Mouse (Mus musculus) embryonic facial prominence, embryonic 10.5 days (tissue): Measurements from ENCODE around the gene Pml. TPM values are rescaled to one million over a fixed set of nuclear protein-coding genes. Genes with fewer than 3 reads are reported as not detected.

ENCODE experiments used
- DNase-seq: peaks from one replicate; pipeline ENCODE4 v3.0.0-alpha.2; 2017; ENCODE audit warnings: low spot score
- H3K27ac ChIP-seq: fragments of 300-500 bp; sonication (generic); replicated peaks from 2 replicates; pipeline ENCODE4 v1.5.1; 2016; ENCODE audit warnings: mild to moderate bottlenecking
- H3K27me3 ChIP-seq: fragments of 300-500 bp; sonication (generic); replicated peaks from 2 replicates; pipeline ENCODE4 v1.6.1; 2016; ENCODE audit warnings: low read depth, mild to moderate bottlenecking; ENCODE audit not compliant: poor library complexity, severe bottlenecking
- H3K36me3 ChIP-seq: fragments of 300-500 bp; sonication (generic); replicated peaks from 2 replicates; pipeline ENCODE4 v1.6.1; 2016; ENCODE audit warnings: mild to moderate bottlenecking, moderate library complexity
- H3K4me1 ChIP-seq: fragments of 300-500 bp; sonication (generic); 2 replicates; pipeline ENCODE4 v1.6.1; 2016
- H3K4me3 ChIP-seq: fragments of 300-500 bp; sonication (generic); 2 replicates; pipeline ENCODE4 v1.5.1; 2016; ENCODE audit warnings: mild to moderate bottlenecking, moderate library complexity
- H3K9me3 ChIP-seq: fragments of 300-500 bp; sonication (generic); 2 replicates; pipeline ENCODE4 v1.6.1; 2016; ENCODE audit warnings: mild to moderate bottlenecking
- WGBS: fragments of 180-500 bp; shearing (Covaris S2); methylation state at CpG from one replicate; pipeline ENCODE4 v1.1.7; 2016; 5-methylcytosine and 5-hydroxymethylcytosine counted together
- polyA plus RNA-seq: library from polyadenylated mRNA; unstranded; fragments of >200 nt; fragmentation: Nextera tagmentation; extraction: Ambion mirVana; gene quantifications from 2 replicates; pipeline ENCODE4 v1.2.1, GENCODE M21; 2016

Gene Pml
- polyA plus RNA-seq, 1 experiment from 2014 or later, result 17.6 TPM

DNA sequence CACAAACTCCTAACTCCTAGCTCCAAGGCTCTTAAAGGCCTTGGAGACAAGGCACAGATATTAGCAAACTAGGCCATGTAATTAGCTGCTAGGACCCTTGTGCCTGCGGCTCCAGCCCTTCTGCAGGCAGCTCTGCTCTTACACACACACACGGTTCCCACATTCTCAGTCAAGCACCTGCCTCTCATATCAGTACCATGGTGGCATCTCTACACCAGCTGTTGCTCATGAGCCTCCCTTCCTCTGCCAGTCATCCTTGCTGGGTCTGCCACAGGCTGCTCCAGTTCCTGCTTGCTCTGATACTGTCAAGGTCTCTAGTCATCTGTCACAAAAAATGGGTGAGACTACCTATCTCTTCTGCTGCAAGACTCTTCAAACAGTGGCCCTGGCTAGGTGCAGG, 25.2 kb downstream of the Pml start:
- 82% methylated on average over 2 of the region's 2 CpGs for WGBS
- no peaks in the 10 kb centered on the region for H3K4me1 ChIP-seq
- no peak for DNase-seq
- H3K4me3 ChIP-seq, result no peak overlapping the region
- no peak overlapping the region for H3K27ac ChIP-seq
- H3K36me3 ChIP-seq, result peaks cover 80% of the 10 kb centered on the region
- H3K9me3 ChIP-seq, result no peaks in the 10 kb centered on the region
- H3K27me3 ChIP-seq, result no peaks in the 10 kb centered on the region

DNA sequence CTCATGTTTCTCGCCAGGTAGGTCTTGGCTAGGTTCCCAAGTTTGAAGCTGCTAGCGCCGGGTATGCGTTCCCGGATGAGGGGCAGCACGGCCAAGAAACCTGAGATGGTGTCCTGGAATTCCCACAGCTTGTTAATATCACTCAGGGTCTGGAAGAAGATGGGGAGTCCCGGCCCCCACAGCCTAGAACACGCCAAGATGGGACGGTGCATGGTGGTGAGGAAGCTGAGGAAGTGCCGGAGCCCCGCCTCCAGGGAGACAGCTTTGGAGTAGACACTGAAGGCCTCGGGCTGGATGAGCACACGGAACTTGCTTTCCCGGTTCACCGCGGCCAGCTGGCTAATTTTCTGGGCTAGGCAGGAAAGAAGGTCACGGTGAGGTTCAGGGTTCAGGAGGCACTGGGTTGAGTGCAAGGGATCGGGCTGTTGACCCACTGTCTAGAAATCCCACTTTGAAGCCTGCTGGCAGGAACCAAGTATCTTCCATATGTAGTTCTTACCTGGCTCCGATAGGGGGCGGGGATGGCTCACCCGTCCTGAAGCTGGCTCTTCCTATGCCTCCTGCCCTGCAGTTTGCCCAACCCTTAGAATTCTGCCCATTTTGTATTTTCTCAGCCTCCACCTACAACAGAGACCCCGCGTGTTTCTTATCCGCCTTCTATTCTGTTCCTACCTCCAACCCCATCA, 29.2 kb downstream of the Pml start:
- 66% methylated on average over 24 of the region's 24 CpGs for WGBS
- H3K36me3 ChIP-seq, result peaks cover 49% of the 10 kb centered on the region
- peaks cover 14% of the 10 kb centered on the region for H3K4me1 ChIP-seq

DNA sequence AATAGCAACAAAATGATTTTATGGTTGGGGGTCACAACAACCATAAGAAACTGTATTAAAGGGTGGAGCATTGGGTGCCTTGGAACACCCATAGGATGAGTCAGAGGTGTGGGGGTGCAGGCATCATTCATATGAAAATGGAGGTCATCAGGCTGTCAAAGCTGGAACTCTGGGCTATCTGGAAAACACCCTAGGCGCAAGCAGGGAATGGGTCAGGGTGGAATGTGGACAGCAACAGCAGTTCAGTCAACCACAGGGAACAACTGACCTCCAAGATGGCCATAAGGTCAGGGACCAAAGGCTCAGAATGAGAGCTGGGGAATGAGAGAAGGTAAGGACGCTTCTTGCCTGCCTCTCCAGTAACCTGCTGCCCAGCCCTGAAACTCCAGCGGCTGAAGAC, 31.0 kb downstream of the Pml start:
- 89% methylated on average over 3 of the region's 3 CpGs for WGBS
- Histone ChIP-seq H3K9me3 (no peaks in the 10 kb centered on the region), H3K27ac (no peak overlapping the region), H3K36me3 (peaks cover 38% of the 10 kb centered on the region), H3K27me3 (0 out of 2 replicates have a peak, but pooled peaks cover under 1% of the 10 kb centered on the region), H3K4me3 (no peak overlapping the region), H3K4me1 (peaks cover 32% of the 10 kb centered on the region)
- DNase-seq, result no peak

More for the DNA sequence above, 29.2 kb downstream of the Pml start:
- Histone ChIP-seq H3K27ac (no peak overlapping the region), H3K9me3 (no peaks in the 10 kb centered on the region), H3K27me3 (no peaks in the 10 kb centered on the region), H3K4me3 (no peak overlapping the region)
- peak; percentile 62 for DNase-seq

DNA sequence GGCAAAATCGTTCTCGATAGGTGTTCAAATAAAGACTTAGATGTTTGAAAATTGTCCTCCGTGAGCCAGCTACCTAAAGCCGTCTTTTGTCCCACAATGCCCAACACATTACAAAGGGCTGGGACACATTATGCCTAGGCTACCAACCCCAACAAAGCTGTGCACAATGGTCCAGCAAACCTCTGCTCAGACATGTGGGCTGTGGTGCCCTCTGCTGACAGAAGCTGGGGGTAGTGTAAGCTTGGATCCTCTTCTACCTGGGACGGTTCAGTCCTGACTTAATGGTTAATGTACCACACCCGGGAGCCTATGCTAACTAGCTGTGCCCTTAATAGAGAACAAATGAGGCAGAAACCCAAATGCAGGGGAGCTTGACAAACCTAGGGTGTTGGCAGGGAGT, 33.2 kb downstream of the Pml start:
- peaks cover 35% of the 10 kb centered on the region for H3K4me1 ChIP-seq
- H3K36me3 ChIP-seq, result peaks cover 20% of the 10 kb centered on the region
- peaks cover 17% of the 10 kb centered on the region for H3K27me3 ChIP-seq
- WGBS, result 54% methylated on average over 6 of the region's 6 CpGs
- DNase-seq, result peak; percentile 70
- H3K27ac ChIP-seq, result no peak overlapping the region
- no peak overlapping the region for H3K4me3 ChIP-seq
- H3K9me3 ChIP-seq, result no peaks in the 10 kb centered on the region

DNA sequence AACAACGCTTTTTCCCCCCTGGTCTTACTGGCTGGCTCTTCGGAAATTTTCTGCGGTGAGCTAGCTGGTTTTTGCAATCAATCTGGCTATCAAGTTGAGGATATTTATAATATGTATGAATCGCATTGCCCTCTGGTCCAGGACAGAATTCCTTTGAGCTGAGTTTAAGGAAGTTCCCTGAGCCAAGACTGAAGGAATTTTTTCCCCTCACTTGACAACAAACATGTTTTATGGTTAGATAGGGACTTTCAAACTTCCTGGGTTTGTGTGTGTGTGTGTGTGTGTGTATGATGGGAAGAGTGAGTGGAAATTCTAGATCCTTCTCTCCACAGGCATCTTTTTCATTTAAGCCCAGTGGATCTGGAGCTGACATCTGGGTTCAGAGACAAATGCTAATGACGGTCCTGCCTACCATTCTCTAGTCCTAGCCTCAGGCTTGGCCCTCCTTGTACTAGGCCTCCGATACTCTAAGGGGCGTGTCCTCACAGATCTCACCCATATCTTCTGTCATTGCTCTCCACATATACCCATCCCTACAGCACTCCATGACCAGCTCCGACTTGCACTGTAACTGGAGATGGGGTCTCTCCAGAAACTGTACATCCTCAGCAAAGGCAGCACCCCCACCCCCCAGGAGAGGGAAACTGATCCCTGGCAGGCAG, 34.9 kb downstream of the Pml start:
- 62% methylated on average over 8 of the region's 8 CpGs for WGBS

DNA sequence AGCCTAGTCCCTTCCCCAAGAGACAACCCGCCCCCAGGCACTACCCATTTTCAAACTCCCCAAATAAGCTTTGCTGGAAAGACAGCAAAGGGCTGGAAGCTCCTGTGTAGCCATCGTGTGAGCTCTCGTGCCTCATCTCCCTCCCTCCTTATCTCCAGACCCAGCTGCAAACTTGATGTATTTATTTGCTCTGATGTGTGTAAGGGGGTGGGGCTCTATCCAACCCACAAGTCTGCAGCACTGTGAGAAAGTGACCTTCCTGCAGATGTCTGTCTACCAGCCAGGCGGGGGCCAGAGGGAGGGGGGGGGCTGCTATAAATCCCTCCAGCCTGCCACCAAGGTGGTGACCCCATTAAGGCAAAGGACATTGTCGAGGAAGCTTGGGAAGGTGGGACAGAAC, 35.7 kb downstream of the Pml start:
- H3K9me3 ChIP-seq, result no peaks in the 10 kb centered on the region
- H3K4me1 ChIP-seq, result peaks cover 35% of the 10 kb centered on the region
- DNase-seq, result no peak
- peaks cover 1% of the 10 kb centered on the region; the same call in 1 of the 2 replicates for H3K36me3 ChIP-seq
- 36% methylated on average over 5 of the region's 5 CpGs for WGBS
- H3K4me3 ChIP-seq, result no peak overlapping the region
- no peak overlapping the region for H3K27ac ChIP-seq
- H3K27me3 ChIP-seq, result peaks cover 17% of the 10 kb centered on the region

More for the DNA sequence above, 34.9 kb downstream of the Pml start:
- no peaks in the 10 kb centered on the region for H3K9me3 ChIP-seq
- H3K36me3 ChIP-seq, result peaks cover 9% of the 10 kb centered on the region
- H3K4me1 ChIP-seq, result peaks cover 35% of the 10 kb centered on the region
- H3K4me3 ChIP-seq, result no peak overlapping the region
- no peak for DNase-seq
- H3K27ac ChIP-seq, result no peak overlapping the region
- H3K27me3 ChIP-seq, result peaks cover 17% of the 10 kb centered on the region

DNA sequence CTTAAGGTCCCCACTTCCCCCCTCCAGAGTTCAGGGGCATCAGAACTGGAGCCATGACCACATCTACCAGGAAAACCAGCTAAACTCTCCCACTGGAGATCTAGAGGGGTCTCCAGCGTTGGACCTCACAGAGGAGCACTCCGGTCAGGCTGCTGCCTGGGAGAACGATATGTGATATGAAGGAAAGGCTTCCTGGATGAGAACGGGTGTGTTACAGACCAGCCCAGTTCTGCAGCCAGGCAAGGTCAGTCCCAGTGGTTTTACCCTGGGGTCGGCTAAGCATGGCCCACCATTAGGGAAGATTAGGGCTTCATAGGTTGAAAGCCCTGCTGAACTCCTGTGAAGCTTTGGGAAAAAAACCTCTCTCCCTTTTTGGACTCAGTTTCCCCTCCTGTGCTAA, 36.2 kb downstream of the Pml start:
- no peak overlapping the region for H3K27ac ChIP-seq
- no peak overlapping the region for H3K4me3 ChIP-seq
- no peaks in the 10 kb centered on the region for H3K9me3 ChIP-seq
- H3K4me1 ChIP-seq, result peaks cover 35% of the 10 kb centered on the region
- no peak for DNase-seq
- H3K36me3 ChIP-seq, result no peaks in the 10 kb centered on the region
- WGBS, result 75% methylated on average over 5 of the region's 5 CpGs
- peaks cover 17% of the 10 kb centered on the region for H3K27me3 ChIP-seq

DNA sequence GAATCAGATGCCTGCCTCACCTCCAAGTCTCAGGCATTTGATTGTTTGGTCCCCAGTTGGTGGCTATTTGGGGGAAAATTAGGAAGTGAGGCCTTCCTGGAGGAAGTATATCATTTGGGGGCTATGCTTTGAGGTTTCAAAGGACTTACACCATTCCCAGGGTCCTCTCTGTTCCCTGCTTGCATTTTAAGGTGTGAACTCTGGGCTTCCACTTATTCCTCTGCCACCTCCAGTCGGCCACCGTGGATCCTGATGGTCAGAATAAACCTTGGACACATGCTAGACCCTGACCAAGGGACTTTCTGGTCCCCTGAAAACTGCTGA, 39.3 kb downstream of the Pml start:
- H3K4me3 ChIP-seq, result no peak overlapping the region
- peaks cover 41% of the 10 kb centered on the region for H3K27me3 ChIP-seq
- no peaks in the 10 kb centered on the region for H3K9me3 ChIP-seq
- DNase-seq, result no peak
- no peaks in the 10 kb centered on the region for H3K36me3 ChIP-seq
- H3K27ac ChIP-seq, result no peak overlapping the region
- H3K4me1 ChIP-seq, result peaks cover 20% of the 10 kb centered on the region
- WGBS, result 91% methylated on average over 2 of the region's 2 CpGs

DNA sequence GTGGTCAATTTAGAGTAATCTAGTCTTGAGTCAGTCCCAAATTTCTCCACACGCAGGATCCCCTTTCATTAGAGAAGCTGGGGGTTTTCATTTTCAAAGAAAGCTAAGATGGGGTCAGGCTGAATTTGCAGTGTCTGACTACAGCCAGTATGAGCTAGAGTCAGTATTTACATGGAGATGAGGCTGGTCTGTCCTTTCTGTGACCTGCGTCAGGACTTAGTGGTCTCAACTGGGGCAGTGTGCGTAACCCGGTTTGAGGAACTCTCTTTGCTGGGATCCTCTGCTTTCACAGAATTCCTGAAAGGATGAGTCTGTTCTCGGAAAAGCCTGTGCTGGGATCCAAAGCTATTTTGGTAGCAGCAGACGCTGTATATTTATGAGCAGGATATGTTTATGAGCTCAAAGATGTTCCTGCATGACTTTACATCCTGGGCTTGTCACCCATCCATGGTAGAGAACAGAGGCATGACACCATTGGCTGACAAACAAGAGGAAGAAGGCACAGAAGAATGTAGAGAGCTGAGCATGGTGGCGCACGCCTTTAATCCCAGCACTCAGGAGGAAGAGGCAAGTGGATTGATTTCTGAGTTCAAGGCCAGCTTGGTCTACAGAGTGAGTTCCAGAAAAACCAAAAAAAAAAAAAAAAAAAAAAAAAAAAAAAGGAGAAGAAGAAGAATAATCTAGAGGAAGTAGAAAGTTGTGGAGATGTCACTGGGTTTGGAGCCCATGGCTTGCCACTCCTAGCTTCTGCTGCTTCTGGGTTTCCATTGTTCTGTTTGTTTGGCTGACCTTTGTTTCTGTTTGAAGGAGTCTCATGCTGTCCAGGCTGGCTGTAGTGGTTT, 39.9 kb downstream of the Pml start:
- Histone ChIP-seq H3K27me3 (peaks cover 47% of the 10 kb centered on the region), H3K4me1 (peaks cover 14% of the 10 kb centered on the region), H3K27ac (no peak overlapping the region), H3K9me3 (no peaks in the 10 kb centered on the region), H3K4me3 (no peak overlapping the region), H3K36me3 (no peaks in the 10 kb centered on the region)
- DNase-seq, result no peak
- 79% methylated on average over 8 of the region's 8 CpGs for WGBS

DNA sequence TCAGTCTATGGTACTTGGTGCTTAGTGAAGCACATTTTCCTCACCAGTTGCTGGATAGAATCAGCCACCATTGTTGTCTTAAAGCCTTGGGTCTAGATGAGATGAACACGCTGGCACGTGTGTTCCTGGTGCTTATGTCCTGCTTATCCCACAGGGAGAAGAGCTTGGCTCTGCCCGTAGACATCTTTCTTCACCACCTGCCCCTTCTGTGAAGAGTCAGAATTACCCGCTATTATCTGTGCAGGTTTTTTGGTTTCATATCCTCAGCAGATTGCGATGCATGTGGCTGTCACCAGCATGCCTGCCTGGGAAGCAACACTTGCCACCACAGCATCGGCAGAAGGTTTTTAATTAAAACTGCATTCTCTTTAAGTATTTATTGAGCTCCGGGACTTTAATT, 43.6 kb downstream of the Pml start:
- Histone ChIP-seq H3K4me1 (peaks cover 32% of the 10 kb centered on the region), H3K4me3 (no peak overlapping the region), H3K27me3 (peaks cover 64% of the 10 kb centered on the region), H3K9me3 (no peaks in the 10 kb centered on the region), H3K36me3 (no peaks in the 10 kb centered on the region), H3K27ac (no peak overlapping the region)
- 88% methylated on average over 7 of the region's 7 CpGs for WGBS
- no peak for DNase-seq

DNA sequence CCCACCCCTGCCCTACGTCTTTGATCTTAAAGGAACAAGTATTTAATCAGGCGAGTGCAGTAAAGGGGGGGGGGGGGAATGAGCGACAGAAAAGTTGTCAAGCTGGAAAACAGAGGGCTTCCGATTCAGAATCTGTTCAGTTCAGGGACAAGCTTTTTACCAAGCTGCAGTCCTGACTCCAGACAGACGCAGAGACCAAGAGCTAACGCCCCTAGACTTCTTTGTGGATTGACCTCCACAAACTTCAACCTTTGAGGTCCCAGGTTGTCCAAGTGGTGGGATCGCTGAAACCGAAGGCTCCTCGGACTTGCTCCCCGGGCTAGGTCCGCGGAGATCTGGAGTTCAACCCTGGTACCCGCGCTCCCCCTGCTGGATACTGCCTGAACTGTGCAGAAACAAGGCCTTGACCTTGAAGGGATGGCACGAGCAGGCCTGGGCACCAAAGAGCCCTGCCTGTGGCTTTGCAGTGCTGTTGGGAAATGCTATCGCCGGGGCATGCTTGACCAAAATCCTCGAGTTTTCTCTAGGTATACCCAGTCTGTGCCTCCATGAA, 45.1 kb downstream of the Pml start:
- no peaks in the 10 kb centered on the region for H3K36me3 ChIP-seq
- H3K27me3 ChIP-seq, result peaks cover 79% of the 10 kb centered on the region
- H3K4me3 ChIP-seq, result peak overlapping the region; percentile 50
- WGBS, result 5% methylated on average over 18 of the region's 18 CpGs
- peak; percentile 93 for DNase-seq
- H3K9me3 ChIP-seq, result no peaks in the 10 kb centered on the region
- H3K4me1 ChIP-seq, result peaks cover 45% of the 10 kb centered on the region
- H3K27ac ChIP-seq, result 0 out of 2 replicates have a peak overlapping the region, but pooled peaks have one; percentile 11
